Mouse (Mus musculus) forelimb bud, embryonic 11.5 days (tissue): ENCODE results near the gene D10Wsu102e.
"Not testable (repeated sequence)": the region's sequence is repeated elsewhere in the genome, so short reads cannot be mapped to it uniquely, and the experiment has no call there.

Experiments
- DNase-seq: peaks from one replicate; pipeline ENCODE4 v3.0.0-alpha.2; 2012; ENCODE audit warnings: low read depth, low spot score

D10Wsu102e gene

GRCm38 (mm10) chr10:83346359-83346736, 13.7 kb upstream of the D10Wsu102e start:
- no peak for DNase-seq

GRCm38 (mm10) chr10:83347494-83347893, 12.5 kb upstream of the D10Wsu102e start:
- DNase-seq, result no peak

GRCm38 (mm10) chr10:83350689-83351088, 9.3 kb upstream of the D10Wsu102e start:
- no peak for DNase-seq

GRCm38 (mm10) chr10:83351779-83352178, 8.2 kb upstream of the D10Wsu102e start:
- not testable (repeated sequence) for DNase-seq

GRCm38 (mm10) chr10:83353680-83354332, 6.2 kb upstream of the D10Wsu102e start:
- no peak for DNase-seq

- DNase-seq, result no peak
Observed at GRCm38 (mm10) chr10:83354333-83354719, 5.7 kb upstream of the D10Wsu102e start.

GRCm38 (mm10) chr10:83356416-83356815, 3.6 kb upstream of the D10Wsu102e start:
- no peak for DNase-seq

GRCm38 (mm10) chr10:83359451-83359850, 570 bp upstream of the D10Wsu102e start:
- no peak for DNase-seq

GRCm38 (mm10) chr10:83360356-83360755, 335 bp downstream of the D10Wsu102e start:
- DNase-seq, result no peak

- DNase-seq, result no peak
Observed at GRCm38 (mm10) chr10:83361643-83362382, 1.8 kb downstream of the D10Wsu102e start.

- DNase-seq, result no peak
Observed at GRCm38 (mm10) chr10:83363451-83363850, 3.4 kb downstream of the D10Wsu102e start.

GRCm38 (mm10) chr10:83368918-83369317, 8.9 kb downstream of the D10Wsu102e start:
- DNase-seq, result peak; percentile 6

- DNase-seq, result no peak
Observed at GRCm38 (mm10) chr10:83374045-83374656, 14.1 kb downstream of the D10Wsu102e start.

GRCm38 (mm10) chr10:83375458-83375857, 15.4 kb downstream of the D10Wsu102e start:
- not testable (repeated sequence) for DNase-seq

GRCm38 (mm10) chr10:83376911-83377682, 17.1 kb downstream of the D10Wsu102e start:
- DNase-seq, result no peak

- DNase-seq, result no peak
Observed at GRCm38 (mm10) chr10:83378083-83378833, 18.2 kb downstream of the D10Wsu102e start.

GRCm38 (mm10) chr10:83380501-83380900, 20.5 kb downstream of the D10Wsu102e start:
- DNase-seq, result no peak

- no peak for DNase-seq
Observed at GRCm38 (mm10) chr10:83382528-83382927, 22.5 kb downstream of the D10Wsu102e start.

GRCm38 (mm10) chr10:83382988-83383387, 23.0 kb downstream of the D10Wsu102e start:
- DNase-seq, result no peak

GRCm38 (mm10) chr10:83383863-83384262, 23.8 kb downstream of the D10Wsu102e start:
- DNase-seq, result no peak
